Mouse (Mus musculus) CH12.LX (cell line): ENCODE measurements at regions not wholly inside any gene's neighbourhood (a gene's known extent, or its start where the extent isn't known, plus 50 kb on each side); places are given as distances from the start of the nearest gene placed in this dataset.

Experiments
- DNase-seq: peaks from one replicate; pipeline ENCODE4 v3.0.0-alpha.2; 2013; ENCODE audit errors: extremely low read depth
- H3K27ac ChIP-seq: 2 replicates; pipeline ENCODE4 v1.5.1; 2012; ENCODE audit warnings: low read depth, mild to moderate bottlenecking, control low read depth, moderate library complexity; ENCODE audit not compliant: insufficient read depth
- H3K27me3 ChIP-seq: replicated peaks from 2 replicates; pipeline ENCODE3; 2012; ENCODE audit warnings: inconsistent platforms
- H3K36me3 ChIP-seq, 2 experiments: replicated peaks in 1 of 2; 2 replicates each; pipeline versions ENCODE3 to v1.6.1; 2012; ENCODE audit warnings: inconsistent platforms in 1 of 2, low read length in 1 of 2, mild to moderate bottlenecking in 1 of 2, mixed read lengths in 1 of 2, moderate library complexity in 1 of 2; ENCODE audit not compliant: control insufficient read depth in 1 of 2, insufficient read depth in 1 of 2
- H3K4me1 ChIP-seq, 2 experiments: 2 replicates each; pipeline ENCODE4 v1.6.1; 2012; ENCODE audit warnings: inconsistent platforms in 1 of 2, moderate library complexity in 1 of 2; ENCODE audit not compliant: insufficient read depth in 2 of 2, control insufficient read depth in 1 of 2
- H3K4me2 ChIP-seq: 2 replicates; pipeline ENCODE4 v1.6.1; 2012; ENCODE audit warnings: low read depth, mild to moderate bottlenecking, control low read depth; ENCODE audit not compliant: poor library complexity, insufficient read depth, severe bottlenecking
- H3K4me3 ChIP-seq, 3 experiments: fragments of 150-350 bp in 1 of 3; sonication (generic) in 1 of 3; replicated peaks in 1 of 3; 2 replicates each; pipeline versions ENCODE3 to v1.5.1; 2011 to 2012; ENCODE audit warnings: low read depth in 2 of 3, low read length in 2 of 3, mild to moderate bottlenecking in 2 of 3, moderate library complexity in 2 of 3, control low read depth in 1 of 3, improper control_type of control experiment in 1 of 3, inconsistent platforms in 1 of 3, mixed read lengths in 1 of 3; ENCODE audit not compliant: poor library complexity in 1 of 3
- H3K79me2 ChIP-seq: replicated peaks from 2 replicates; pipeline ENCODE4 v1.6.1; 2012; ENCODE audit warnings: mild to moderate bottlenecking, moderate library complexity; ENCODE audit not compliant: control insufficient read depth, poor library complexity, insufficient read depth, severe bottlenecking; ENCODE audit errors: extremely low read depth
- H3K9ac ChIP-seq: 2 replicates; pipeline ENCODE4 v1.6.1; 2012; ENCODE audit warnings: low read depth, mild to moderate bottlenecking, control low read depth, moderate library complexity; ENCODE audit not compliant: insufficient read depth
- H3K9me3 ChIP-seq: replicated peaks from 2 replicates; pipeline ENCODE3; 2012; ENCODE audit warnings: low read length, inconsistent platforms, mixed read lengths
- CHD1 ChIP-seq: IDR thresholded peaks from 2 replicates; pipeline ENCODE4 v1.6.1; 2012; ENCODE audit warnings: low read depth, low read length, improper control_type of control experiment, inconsistent platforms
- CTCF ChIP-seq, 2 experiments: IDR thresholded peaks in 1 of 2; conservative IDR thresholded peaks in 1 of 2; 2 replicates each; pipeline ENCODE4 v1.5.1; 2011 to 2012; ENCODE audit warnings: low read depth in 2 of 2, low read length in 2 of 2, improper control_type of control experiment in 1 of 2, inconsistent platforms in 1 of 2, mild to moderate bottlenecking in 1 of 2, moderate library complexity in 1 of 2
- ELF1 ChIP-seq: IDR thresholded peaks from 2 replicates; pipeline ENCODE4 v1.6.1; 2014; ENCODE audit warnings: low read depth, mild to moderate bottlenecking, inconsistent platforms, low read length, improper control_type of control experiment
- EP300 ChIP-seq: IDR thresholded peaks from 2 replicates; pipeline ENCODE4 v1.6.1; 2011; ENCODE audit warnings: low read length, improper control_type of control experiment
- GABPA ChIP-seq: IDR thresholded peaks from 2 replicates; pipeline ENCODE4 v1.6.1; 2012; ENCODE audit warnings: low read depth, low read length, improper control_type of control experiment, inconsistent platforms; ENCODE audit not compliant: insufficient replicate concordance
- JUND ChIP-seq: conservative IDR thresholded peaks from 2 replicates; pipeline ENCODE4 v1.6.1; 2011; ENCODE audit warnings: low read depth, low read length, improper control_type of control experiment
- KAT2A ChIP-seq: IDR thresholded peaks from 2 replicates; pipeline ENCODE4 v1.6.1; 2012; ENCODE audit warnings: low read length, improper control_type of control experiment, inconsistent platforms; ENCODE audit not compliant: insufficient replicate concordance
- MAFK ChIP-seq: IDR thresholded peaks from 2 replicates; pipeline ENCODE4 v1.6.1; 2011; ENCODE audit warnings: low read length, improper control_type of control experiment; ENCODE audit not compliant: insufficient replicate concordance
- MAX ChIP-seq: IDR thresholded peaks from 2 replicates; pipeline ENCODE4 v1.6.1; 2011; ENCODE audit warnings: low read length, improper control_type of control experiment
- PAX5 ChIP-seq: IDR thresholded peaks from 2 replicates; pipeline ENCODE4 v1.6.1; 2012; ENCODE audit warnings: low read length, inconsistent platforms, mixed read lengths
- RAD21 ChIP-seq: IDR thresholded peaks from 2 replicates; pipeline ENCODE4 v1.6.1; 2011; ENCODE audit warnings: low read depth, mild to moderate bottlenecking, low read length, improper control_type of control experiment, moderate library complexity
- SIN3A ChIP-seq: IDR thresholded peaks from 2 replicates; pipeline ENCODE4 v1.6.1; 2012; ENCODE audit warnings: low read length, improper control_type of control experiment, inconsistent platforms
- SMC3 ChIP-seq: IDR thresholded peaks from 2 replicates; pipeline ENCODE4 v1.6.1; 2011; ENCODE audit warnings: low read depth, low read length, improper control_type of control experiment
- TCF12 ChIP-seq: IDR thresholded peaks from 2 replicates; pipeline ENCODE4 v1.6.1; 2014; ENCODE audit warnings: low read depth, mild to moderate bottlenecking, inconsistent platforms, low read length, improper control_type of control experiment
- UBTF ChIP-seq: IDR thresholded peaks from 2 replicates; pipeline ENCODE4 v1.6.1; 2012; ENCODE audit warnings: low read depth, mild to moderate bottlenecking, inconsistent platforms, low read length, improper control_type of control experiment, moderate library complexity
- ZC3H11A ChIP-seq: IDR thresholded peaks from 2 replicates; pipeline ENCODE4 v1.6.1; 2012; ENCODE audit warnings: low read depth, mild to moderate bottlenecking, inconsistent platforms, low read length, improper control_type of control experiment
- ZKSCAN1 ChIP-seq: IDR thresholded peaks from 2 replicates; pipeline ENCODE4 v1.6.1; 2012; ENCODE audit warnings: low read depth, inconsistent platforms, low read length, improper control_type of control experiment, borderline replicate concordance
- ZNF384 ChIP-seq: IDR thresholded peaks from 2 replicates; pipeline ENCODE4 v1.6.1; 2012; ENCODE audit warnings: low read depth, low read length, improper control_type of control experiment, inconsistent platforms
- dilution Hi-C: fragments of 300-500 bp; cut with MboI; formaldehyde crosslinking; loops from 2 replicates; pipeline ENCODE4 v1.14.3; 2020; ENCODE audit warnings: low sequenced_read_pairs; ENCODE audit not compliant: extremely low pct_unique_long_range_greater_than_20kb, extremely low pct_ligation_motif_present
- in situ Hi-C: fragments of 300-500 bp; cut with MboI; formaldehyde crosslinking; loops from 3 replicates; pipeline ENCODE4 v1.14.3; 2019; ENCODE audit warnings: low sequenced_read_pairs, low pct_ligation_motif_present, low pct_unique_long_range_greater_than_20kb, mixed read lengths

GRCm38 (mm10) chr17:7461164-7461563 lies 75.9 kb upstream of the Unc93a2 start:
- no peak for DNase-seq
- in situ Hi-C loops (no loop called here), dilution Hi-C loops (no loop called here)
- H3K9ac ChIP-seq, result no peak overlapping the region
- H3K9me3 ChIP-seq, result no peaks in the 10 kb centered on the region
- no peaks in the 10 kb centered on the region for H3K36me3 ChIP-seq
- H3K27ac ChIP-seq, result no peak overlapping the region
- H3K27me3 ChIP-seq, result no peaks in the 10 kb centered on the region
- H3K4me3 ChIP-seq, result no peak overlapping the region
- TF ChIP-seq GABPA, result no peak
- no peak for TF ChIP-seq EP300
- no peak for TF ChIP-seq ELF1
- no peak for TF ChIP-seq RAD21
- no peak for TF ChIP-seq ZNF384
- no peak overlapping the region for H3K4me2 ChIP-seq
- H3K79me2 ChIP-seq, result no peaks in the 10 kb centered on the region
- no peaks in the 10 kb centered on the region for H3K4me1 ChIP-seq

- H3K79me2 ChIP-seq, result no peaks in the 10 kb centered on the region
- no peak overlapping the region for H3K9ac ChIP-seq
- in situ Hi-C loops, result no loop called here
- no peaks in the 10 kb centered on the region; a peak in 1 of 4 replicates for H3K4me1 ChIP-seq
- H3K4me2 ChIP-seq, result no peak overlapping the region
- no peak for DNase-seq
- no peaks in the 10 kb centered on the region for H3K9me3 ChIP-seq
- H3K36me3 ChIP-seq, result no peaks in the 10 kb centered on the region
- no peak for TF ChIP-seq SMC3
- no peak for TF ChIP-seq GABPA
- TF ChIP-seq MAFK, result no peak
- TF ChIP-seq ZKSCAN1, result no peak
- TF ChIP-seq PAX5, result no peak
- no peak for TF ChIP-seq KAT2A
- TF ChIP-seq CHD1, result no peak
- dilution Hi-C loops, result no loop called here
- H3K27ac ChIP-seq, result no peak overlapping the region
- H3K27me3 ChIP-seq, result no peaks in the 10 kb centered on the region
- no peak overlapping the region for H3K4me3 ChIP-seq
These were observed 71.7 kb upstream of the Unc93a2 start for GRCm38 (mm10) chr17:7456939-7457338.

GRCm38 (mm10) chr17:7443822-7444221 lies 58.6 kb upstream of the Unc93a2 start:
- peaks cover 4% of the 10 kb centered on the region for H3K9me3 ChIP-seq
- H3K4me3 ChIP-seq, result no peak overlapping the region
- H3K36me3 ChIP-seq, result no peaks in the 10 kb centered on the region
- H3K9ac ChIP-seq, result no peak overlapping the region
- peaks cover 0 to 6% of the 10 kb centered on the region in 2 experiments; a peak in 2 of 4 replicates for H3K4me1 ChIP-seq
- H3K27me3 ChIP-seq, result no peaks in the 10 kb centered on the region
- H3K4me2 ChIP-seq, result no peak overlapping the region
- dilution Hi-C loops, result no loop called here
- peak; percentile 52 for TF ChIP-seq ZNF384
- no peak for TF ChIP-seq UBTF
- TF ChIP-seq ELF1, result no peak
- no peak for TF ChIP-seq SIN3A
- peak; percentile 72 for TF ChIP-seq SMC3
- peak; percentile 19; the same call in 1 of the 2 replicates for TF ChIP-seq ZC3H11A
- no peak for TF ChIP-seq TCF12
- peak; percentile 26 to 74; a peak in 2 of 4 replicates for TF ChIP-seq CTCF (conservative IDR thresholded peaks at IDR 0.05 in 1 of 2, IDR thresholded peaks at IDR 0.05 in 1 of 2; ENCODE audit: low read depth in 2 of 2, low read length in 2 of 2)
- TF ChIP-seq JUND, result no peak
- peak; percentile 71 for TF ChIP-seq RAD21
- TF ChIP-seq MAX, result no peak
- H3K79me2 ChIP-seq, result no peaks in the 10 kb centered on the region
- H3K27ac ChIP-seq, result no peak overlapping the region
- in situ Hi-C loops, result no loop called here
- DNase-seq, result peak; percentile 68
